Mouse (Mus musculus) lung, adult 18-20 months (tissue): Measurements from ENCODE around the gene Gm42669.
A peak's percentile ranks its signal among the peaks of the same experiment; 100 is the strongest.

Experiments
- DNase-seq, 2 experiments: peaks; one replicate each; pipeline ENCODE4 v3.0.0; 2022; ENCODE audit warnings: mixed read lengths in 2 of 2

Gene Gm42669

GRCm38 (mm10) chr5:107507321-107507720, at the start of gene Gm42669:
TSS of gene Gm42669 (plus strand) at chr5:107507621.
- DNase-seq: no peak

GRCm38 (mm10) chr5:107462147-107463076, 45.0 kb upstream of the Gm42669 start:
- no peak for DNase-seq

- DNase-seq: no peak
These were observed 40.9 kb upstream of the Gm42669 start for GRCm38 (mm10) chr5:107466501-107466900.

- no peak for DNase-seq
These were observed 40.3 kb upstream of the Gm42669 start for GRCm38 (mm10) chr5:107467098-107467497.

- DNase-seq: no peak
These were observed 36.7 kb upstream of the Gm42669 start for GRCm38 (mm10) chr5:107470600-107471329.

GRCm38 (mm10) chr5:107480194-107480593, 27.2 kb upstream of the Gm42669 start:
- DNase-seq: no peak

GRCm38 (mm10) chr5:107488996-107489395, 18.4 kb upstream of the Gm42669 start:
- DNase-seq: no peak

GRCm38 (mm10) chr5:107491036-107491435, 16.4 kb upstream of the Gm42669 start:
- peak in 1 of 2 experiments; percentile 16 for DNase-seq

GRCm38 (mm10) chr5:107492471-107492870, 14.9 kb upstream of the Gm42669 start:
- DNase-seq: no peak

- DNase-seq: no peak
These were observed 12.7 kb upstream of the Gm42669 start for GRCm38 (mm10) chr5:107494759-107495158.

- no peak for DNase-seq
These were observed 11.4 kb upstream of the Gm42669 start for GRCm38 (mm10) chr5:107496047-107496446.

GRCm38 (mm10) chr5:107497519-107498501, 9.6 kb upstream of the Gm42669 start:
- DNase-seq: no peak

- DNase-seq: peak in 1 of 2 experiments; percentile 5
These were observed 8.6 kb upstream of the Gm42669 start for GRCm38 (mm10) chr5:107498806-107499310.

GRCm38 (mm10) chr5:107499891-107500535, 7.4 kb upstream of the Gm42669 start:
- DNase-seq: peak in 1 of 2 experiments; percentile 32

GRCm38 (mm10) chr5:107500741-107501140, 6.7 kb upstream of the Gm42669 start:
- no peak for DNase-seq

GRCm38 (mm10) chr5:107510503-107510902, 3.1 kb downstream of the Gm42669 start:
- DNase-seq: no peak

- no peak for DNase-seq
These were observed 3.9 kb downstream of the Gm42669 start for GRCm38 (mm10) chr5:107511326-107511725.

GRCm38 (mm10) chr5:107513583-107513982, 6.2 kb downstream of the Gm42669 start:
- peak; percentile 37 to 53 for DNase-seq

GRCm38 (mm10) chr5:107515453-107515852, 8.0 kb downstream of the Gm42669 start:
- no peak for DNase-seq

- DNase-seq: no peak
These were observed 8.7 kb downstream of the Gm42669 start for GRCm38 (mm10) chr5:107516087-107516486.

GRCm38 (mm10) chr5:107518602-107519001, 11.2 kb downstream of the Gm42669 start:
- no peak for DNase-seq

GRCm38 (mm10) chr5:107521386-107521785, 14.0 kb downstream of the Gm42669 start:
- DNase-seq: no peak
